Mouse (Mus musculus): ENCODE results near the gene Diaph2. TPM values are rescaled to one million over a fixed set of nuclear protein-coding genes. Genes with fewer than 3 reads are reported as not detected.
A peak's percentile ranks its signal among the peaks of the same experiment; 100 is the strongest.

Gene Diaph2
- total RNA-seq, 2 experiments from 2014 or later, result 26.6 to 27.4 TPM

- TF ChIP-seq CTCF (IDR thresholded peaks at IDR 0.05), result no peak
- DNase-seq (ENCODE audit: extremely low spot score in 1 of 2, low spot score in 2 of 2), result no peak
- Histone ChIP-seq H3K27ac (no peak overlapping the region), H3K4me3 (no peak overlapping the region)
- intact Hi-C loops (cut with DNase I), result no loop called here
Measured at GRCm38 (mm10) chrX:130205243-130205642, 455.7 kb downstream of the Diaph2 start.

GRCm38 (mm10) chrX:130212227-130212626 lies 462.7 kb downstream of the Diaph2 start:
- H3K4me3 ChIP-seq, result no peak overlapping the region
- TF ChIP-seq CTCF (IDR thresholded peaks at IDR 0.05), result no peak

GRCm38 (mm10) chrX:130212759-130213158 lies 463.2 kb downstream of the Diaph2 start:
- TF ChIP-seq CTCF (IDR thresholded peaks at IDR 0.05), result no peak
- Histone ChIP-seq H3K4me3 (no peak overlapping the region), H3K27ac (no peak overlapping the region)
- DNase-seq (ENCODE audit: extremely low spot score in 1 of 2, low spot score in 2 of 2), result no peak
- intact Hi-C loops (cut with DNase I), result no loop called here

More at GRCm38 (mm10) chrX:130212227-130212626, 462.7 kb downstream of the Diaph2 start:
- DNase-seq (ENCODE audit: extremely low spot score in 1 of 2, low spot score in 2 of 2), result no peak
- H3K27ac ChIP-seq, result no peak overlapping the region
- intact Hi-C loops (cut with DNase I), result no loop called here

- DNase-seq (ENCODE audit: extremely low spot score in 1 of 2, low spot score in 2 of 2), result no peak
- no peak overlapping the region for H3K27ac ChIP-seq
- no peak for TF ChIP-seq CTCF (IDR thresholded peaks at IDR 0.05)
- intact Hi-C loops (cut with DNase I), result no loop called here
- no peak overlapping the region for H3K4me3 ChIP-seq
Measured at GRCm38 (mm10) chrX:130230045-130230444, 480.5 kb downstream of the Diaph2 start.

- no peak for DNase-seq (ENCODE audit: extremely low spot score in 1 of 2, low spot score in 2 of 2)
- no peak for TF ChIP-seq CTCF (IDR thresholded peaks at IDR 0.05)
- intact Hi-C loops (cut with DNase I), result no loop called here
- Histone ChIP-seq H3K27ac (no peak overlapping the region), H3K4me3 (no peak overlapping the region)
Measured at GRCm38 (mm10) chrX:130235167-130235566, 485.6 kb downstream of the Diaph2 start.

GRCm38 (mm10) chrX:130246652-130247051 lies 497.1 kb downstream of the Diaph2 start:
- H3K4me3 ChIP-seq, result no peak overlapping the region
- no peak for DNase-seq (ENCODE audit: extremely low spot score in 1 of 2, low spot score in 2 of 2)
- H3K27ac ChIP-seq, result no peak overlapping the region
- intact Hi-C loops (cut with DNase I), result no loop called here
- no peak for TF ChIP-seq CTCF (IDR thresholded peaks at IDR 0.05)

GRCm38 (mm10) chrX:130253664-130254063 lies 504.1 kb downstream of the Diaph2 start:
- H3K4me3 ChIP-seq, result no peak overlapping the region
- H3K27ac ChIP-seq, result no peak overlapping the region
- peak in 1 of 2 experiments; percentile 15 for DNase-seq (ENCODE audit: extremely low spot score in 1 of 2, low spot score in 2 of 2)
- intact Hi-C loops (cut with DNase I), result no loop called here
- no peak for TF ChIP-seq CTCF (IDR thresholded peaks at IDR 0.05)

- no peak for TF ChIP-seq CTCF (IDR thresholded peaks at IDR 0.05)
- H3K27ac ChIP-seq, result no peak overlapping the region
- no peak for DNase-seq (ENCODE audit: extremely low spot score in 1 of 2, low spot score in 2 of 2)
- no peak overlapping the region for H3K4me3 ChIP-seq
- intact Hi-C loops (cut with DNase I), result no loop called here
Measured at GRCm38 (mm10) chrX:130265707-130266106, 516.2 kb downstream of the Diaph2 start.

- Histone ChIP-seq H3K27ac (no peak overlapping the region), H3K4me3 (no peak overlapping the region)
- DNase-seq (ENCODE audit: extremely low spot score in 1 of 2, low spot score in 2 of 2), result no peak
- intact Hi-C loops (cut with DNase I), result no loop called here
- TF ChIP-seq CTCF (IDR thresholded peaks at IDR 0.05), result no peak
Measured at GRCm38 (mm10) chrX:130279144-130279543, 529.6 kb downstream of the Diaph2 start.

GRCm38 (mm10) chrX:130281484-130281883 lies 531.9 kb downstream of the Diaph2 start:
- Histone ChIP-seq H3K4me3 (no peak overlapping the region), H3K27ac (no peak overlapping the region)
- no peak for DNase-seq (ENCODE audit: extremely low spot score in 1 of 2, low spot score in 2 of 2)
- TF ChIP-seq CTCF (IDR thresholded peaks at IDR 0.05), result no peak
- intact Hi-C loops (cut with DNase I), result no loop called here

- no peak for TF ChIP-seq CTCF (IDR thresholded peaks at IDR 0.05)
- no peak for DNase-seq (ENCODE audit: extremely low spot score in 1 of 2, low spot score in 2 of 2)
- Histone ChIP-seq H3K4me3 (no peak overlapping the region), H3K27ac (no peak overlapping the region)
- intact Hi-C loops (cut with DNase I), result no loop called here
Measured at GRCm38 (mm10) chrX:130287032-130287431, 537.5 kb downstream of the Diaph2 start.

GRCm38 (mm10) chrX:130289775-130290174 lies 540.2 kb downstream of the Diaph2 start:
- Histone ChIP-seq H3K4me3 (no peak overlapping the region), H3K27ac (no peak overlapping the region)
- intact Hi-C loops (cut with DNase I), result no loop called here
- no peak for TF ChIP-seq CTCF (IDR thresholded peaks at IDR 0.05)
- no peak for DNase-seq (ENCODE audit: extremely low spot score in 1 of 2, low spot score in 2 of 2)

GRCm38 (mm10) chrX:130350808-130351435 lies 601.4 kb downstream of the Diaph2 start:
- Histone ChIP-seq H3K27ac (no peak overlapping the region), H3K4me3 (no peak overlapping the region)
- intact Hi-C loops (cut with DNase I), result no loop called here
- TF ChIP-seq CTCF (IDR thresholded peaks at IDR 0.05), result no peak
- DNase-seq (ENCODE audit: extremely low spot score in 1 of 2, low spot score in 2 of 2), result no peak

All from left cerebral cortex, adult 2 months (tissue).